ENCODE assay signal across 16 mouse cellular contexts in the genomic region with DNA sequence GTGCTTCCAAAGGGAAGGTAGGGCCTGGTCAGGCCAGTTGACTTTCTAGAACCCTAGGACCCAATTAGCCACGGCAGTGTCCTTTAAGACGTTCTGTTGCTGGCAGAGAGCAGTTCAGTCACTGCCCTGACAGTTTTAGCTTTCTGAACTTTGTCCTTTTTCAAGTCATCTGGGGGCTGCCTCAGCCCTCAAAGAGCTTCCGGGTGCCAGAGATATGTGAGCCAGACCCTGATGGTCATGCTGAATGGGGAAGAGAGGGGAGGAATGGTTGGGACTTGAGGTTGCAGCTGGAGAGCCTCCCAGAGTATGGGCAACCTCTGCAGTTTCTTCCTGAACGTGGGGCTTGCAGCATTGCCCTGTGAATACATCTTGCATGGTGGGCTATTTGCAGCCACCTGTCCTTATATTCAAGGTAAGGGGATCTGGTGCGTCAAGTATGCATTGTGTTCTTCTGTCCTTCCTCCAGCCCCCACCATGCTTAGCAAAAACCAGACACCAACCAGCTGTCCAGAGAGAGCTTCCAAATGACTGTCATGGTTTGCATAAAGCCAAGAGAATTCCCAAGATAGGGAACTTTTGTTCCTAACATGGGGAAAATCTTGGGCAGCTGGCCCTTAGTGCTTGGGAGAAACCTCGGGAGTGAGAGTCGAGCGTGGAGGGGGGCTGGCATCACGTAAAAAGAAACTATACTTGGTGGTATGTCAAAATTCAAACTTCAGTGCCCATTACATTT.
DNase-seq lines count a peak whose midpoint lies in the region; ATAC-seq and TF ChIP-seq lines count a peak whose summit lies in the region.
"Had no signal": no experiment of that assay in that cellular context is flagged by ENCODE, and none has a peak within 500 bp of the region (broad histone marks: within the 10 kb centered on the region; RNA-seq: fewer than 3 reads in every experiment).

No protein-coding gene starts in this region.

- intact Hi-C loops in heart, adult 2 months (cut with DNase I), result loop anchor here (5.0 kb wide), 1 partner anchor 110 kb away; no protein-coding TSS in a partner anchor
- intact Hi-C loops in heart, postnatal 36 days (cut with DNase I), result loop anchor here (5.0 kb wide), 1 partner anchor 110 kb away; no protein-coding TSS in a partner anchor

- no peak overlapping the region for H3K27ac ChIP-seq in heart, adult 2 months
- no peak overlapping the region for H3K27ac ChIP-seq in heart, embryonic 10.5 days
- H3K27ac ChIP-seq in lung, embryonic 16.5 days (ENCODE audit: low read length), result peak overlapping the region; percentile 26; the same call in 1 of the 2 replicates
- H3K27ac ChIP-seq: embryonic facial prominence, embryonic 12.5 days; forebrain, embryonic 10.5 days; liver, embryonic 12.5 days had no signal

- H3K4me1 ChIP-seq in heart, adult 2 months (ENCODE audit: control insufficient read depth, insufficient read depth, low read length), result peaks cover 5% of the 10 kb centered on the region
- peaks cover under 1% of the 10 kb centered on the region; the same call in 1 of the 2 replicates for H3K4me1 ChIP-seq in heart, embryonic 10.5 days
- H3K4me1 ChIP-seq in lung, embryonic 16.5 days (replicated peaks; ENCODE audit: control insufficient read depth, insufficient read depth, low read length), result peaks cover 3% of the 10 kb centered on the region; the same call in 1 of the 2 replicates
- H3K4me1 ChIP-seq: embryonic facial prominence, embryonic 12.5 days; forebrain, embryonic 10.5 days; liver, embryonic 12.5 days; megakaryocyte, embryonic 14.5 days had no signal

- WGBS in heart, adult 2 months, result 62% methylated on average over 9 of the region's 9 CpGs
- WGBS in heart, embryonic 10.5 days, result 78% methylated on average over 9 of the region's 9 CpGs
- 64% methylated on average over 9 of the region's 9 CpGs for WGBS in lung, embryonic 16.5 days

- no peak for TF ChIP-seq CTCF in heart, adult 2 months (IDR thresholded peaks at IDR 0.05)

- no peaks in the 10 kb centered on the region for H3K9me3 ChIP-seq in heart, embryonic 10.5 days
- H3K9me3 ChIP-seq in lung, embryonic 16.5 days (ENCODE audit: control insufficient read depth, low read length), result no peaks in the 10 kb centered on the region
- H3K9me3 ChIP-seq: embryonic facial prominence, embryonic 12.5 days; forebrain, embryonic 10.5 days; liver, embryonic 12.5 days; megakaryocyte, embryonic 14.5 days had no signal

- no peaks in the 10 kb centered on the region for H3K79me2 ChIP-seq in heart, adult 2 months (replicated peaks; ENCODE audit: control insufficient read depth, insufficient read depth, low read length)

- no peak overlapping the region for H3K4me3 ChIP-seq in heart, adult 2 months
- no peak overlapping the region for H3K4me3 ChIP-seq in heart, embryonic 10.5 days
- no peak overlapping the region for H3K4me3 ChIP-seq in lung, embryonic 16.5 days (ENCODE audit: low read length)
- H3K4me3 ChIP-seq: embryonic facial prominence, embryonic 12.5 days; forebrain, embryonic 10.5 days; liver, embryonic 12.5 days; megakaryocyte, embryonic 14.5 days had no signal

- TF ChIP-seq POLR2A in heart, adult 2 months (IDR thresholded peaks at IDR 0.05; ENCODE audit: insufficient read depth, low read depth, low read length), result no peak

- ATAC-seq in lung, embryonic 16.5 days (ENCODE audit: low read depth), result peak; percentile 55
- ATAC-seq in megakaryocyte progenitor cell, adult 5-6 weeks (replicated peaks; ENCODE audit: poor library complexity), result no peak
- ATAC-seq: hindbrain, embryonic 16.5 days; liver, embryonic 12.5 days had no signal

- H3K9ac ChIP-seq in heart, adult 2 months (ENCODE audit: low read depth, low read length), result no peak overlapping the region
- H3K9ac ChIP-seq in lung, embryonic 16.5 days (ENCODE audit: low read length), result no peak overlapping the region
- H3K9ac ChIP-seq: embryonic facial prominence, embryonic 12.5 days; liver, embryonic 12.5 days had no signal

- H3K36me3 ChIP-seq in heart, adult 2 months (ENCODE audit: control insufficient read depth, insufficient read depth, low read length), result no peaks in the 10 kb centered on the region
- H3K36me3 ChIP-seq in heart, embryonic 10.5 days, result no peaks in the 10 kb centered on the region
- H3K36me3 ChIP-seq in lung, embryonic 16.5 days (ENCODE audit: control insufficient read depth, insufficient read depth, low read length), result no peaks in the 10 kb centered on the region
- H3K36me3 ChIP-seq: embryonic facial prominence, embryonic 12.5 days; forebrain, embryonic 10.5 days; liver, embryonic 12.5 days had no signal

- no peak overlapping the region for H3K4me2 ChIP-seq in lung, embryonic 16.5 days (ENCODE audit: low read depth, low read length)
- H3K4me2 ChIP-seq: embryonic facial prominence, embryonic 12.5 days; liver, embryonic 12.5 days had no signal

- DNase-seq in heart, adult 2 months, result peak; percentile 37 to 42
- no peak for DNase-seq in heart, embryonic 10.5 days (ENCODE audit: low spot score)
- DNase-seq in lung, postnatal 25 days (ENCODE audit: low spot score), result no peak
- peak; percentile 24 to 52 for DNase-seq in heart, postnatal 36 days
- peak; percentile 6 to 39 for DNase-seq in lung, postnatal 4 days
- no peak for DNase-seq in T-cell, adult 2 months (ENCODE audit: low spot score)
- DNase-seq: adrenal gland, adult 8-10 months; cerebellum, adult 11-12 months; thymus, adult 2 months had no signal

- TF ChIP-seq EP300 in heart, adult 2 months (IDR thresholded peaks at IDR 0.05; ENCODE audit: insufficient read depth, low read depth, low read length), result no peak

- no peaks in the 10 kb centered on the region for H3K27me3 ChIP-seq in heart, adult 2 months (ENCODE audit: control insufficient read depth, insufficient read depth, low read length)
- H3K27me3 ChIP-seq in heart, embryonic 10.5 days (ENCODE audit: insufficient read depth, poor library complexity, severe bottlenecking), result 0 out of 2 replicates have a peak, but pooled peaks cover 3% of the 10 kb centered on the region
- H3K27me3 ChIP-seq in lung, embryonic 16.5 days (ENCODE audit: control insufficient read depth, insufficient read depth, low read depth, low read length), result no peaks in the 10 kb centered on the region; the same call in 1 of the 2 replicates
- H3K27me3 ChIP-seq: liver, embryonic 12.5 days had no signal

Comparison
In these comparisons a context has a peak if more than half of its experiments do, and no peak if none do; other contexts are left out.
1. DNase-seq: peak in heart, adult 2 months (2 of 2), heart, postnatal 36 days (2 of 2) and lung, postnatal 4 days (2 of 2); none in heart, embryonic 10.5 days (single experiment), lung, postnatal 25 days (single experiment) and T-cell, adult 2 months (single experiment).